Mouse (Mus musculus): ENCODE measurements around the gene Spon2. TPM values are rescaled to one million over a fixed set of nuclear protein-coding genes. Genes with fewer than 3 reads are reported as not detected.

Spon2 gene
- total RNA-seq, 4 experiments from 2014 or later = 1.0 to 3.4 (median 1.4) TPM

- DNase-seq (ENCODE audit: low spot score) = no peak
These were observed 643 bp upstream of the Spon2 start for GRCm38 (mm10) chr5:33218746-33219449.

- no peak for DNase-seq (ENCODE audit: low spot score)
These were observed 592 bp downstream of the Spon2 start for GRCm38 (mm10) chr5:33217663-33218062.

- no peak for DNase-seq (ENCODE audit: low spot score)
These were observed 3.5 kb downstream of the Spon2 start for GRCm38 (mm10) chr5:33214723-33215122.

GRCm38 (mm10) chr5:33211254-33211653, 7.0 kb downstream of the Spon2 start:
- DNase-seq (ENCODE audit: low spot score) = no peak

GRCm38 (mm10) chr5:33210515-33210914, 7.7 kb downstream of the Spon2 start:
- no peak for DNase-seq (ENCODE audit: low spot score)

GRCm38 (mm10) chr5:33208533-33209245, 9.6 kb downstream of the Spon2 start:
- DNase-seq (ENCODE audit: low spot score) = no peak

- no peak for DNase-seq (ENCODE audit: low spot score)
These were observed 11.1 kb downstream of the Spon2 start for GRCm38 (mm10) chr5:33207136-33207535.

- DNase-seq (ENCODE audit: low spot score) = no peak
These were observed 11.9 kb downstream of the Spon2 start for GRCm38 (mm10) chr5:33206328-33206727.

GRCm38 (mm10) chr5:33204284-33204683, 14.0 kb downstream of the Spon2 start:
- no peak for DNase-seq (ENCODE audit: low spot score)

GRCm38 (mm10) chr5:33203691-33204242, 14.5 kb downstream of the Spon2 start:
- peak; percentile 84 for DNase-seq (ENCODE audit: low spot score)

GRCm38 (mm10) chr5:33203171-33203565, 15.1 kb downstream of the Spon2 start:
- no peak for DNase-seq (ENCODE audit: low spot score)

- no peak for DNase-seq (ENCODE audit: low spot score)
These were observed 15.6 kb downstream of the Spon2 start for GRCm38 (mm10) chr5:33202516-33203170.

GRCm38 (mm10) chr5:33201697-33202096, 16.6 kb downstream of the Spon2 start:
- DNase-seq (ENCODE audit: low spot score) = no peak

GRCm38 (mm10) chr5:33200071-33200470, 18.2 kb downstream of the Spon2 start:
- no peak for DNase-seq (ENCODE audit: low spot score)

GRCm38 (mm10) chr5:33195246-33195852, 22.9 kb downstream of the Spon2 start:
- DNase-seq (ENCODE audit: low spot score) = no peak

- DNase-seq (ENCODE audit: low spot score) = no peak
These were observed 24.7 kb downstream of the Spon2 start for GRCm38 (mm10) chr5:33193567-33193966.

Other genes starting within 250 kb of the Spon2 start
- gene Ywhah, start 199.6 kb downstream of the Spon2 start, total RNA-seq (2022) = 10 to 100 TPM; 73.8 to 88.7 (median 82.1) TPM
- under 1 TPM; 0.19 to 0.57 (median 0.41) TPM for gene Slc5a1, start 114.2 kb downstream of the Spon2 start, total RNA-seq (2022)
- 100 to 1,000 TPM; 213 to 238 (median 226) TPM for gene Ctbp1, start 56.5 kb upstream of the Spon2 start, total RNA-seq (2022)
- 10 to 100 TPM; 82.1 to 97.8 (median 88.0) TPM for gene Maea, start 117.1 kb upstream of the Spon2 start, total RNA-seq (2022)
- gene Uvssa, start 160.1 kb upstream of the Spon2 start, total RNA-seq (2022) = 1 to 10 TPM; 2.6 to 4.6 (median 3.8) TPM
- not detected for gene Nkx1-1, start 215.5 kb upstream of the Spon2 start, total RNA-seq (2022)

All from heart, adult 8-10 months (tissue).